Mouse (Mus musculus) heart, embryonic 15.5 days (tissue): ENCODE measurements at regions not wholly inside any gene's neighbourhood (a gene's known extent, or its start where the extent isn't known, plus 50 kb on each side); places are given as distances from the start of the nearest gene placed in this dataset.

Experiments
- ATAC-seq: fragments of 200-750 bp; cut with Nextera tagmentation; replicated peaks from 2 replicates; pipeline ENCODE4 v1.8.0; 2017; ENCODE audit warnings: low read depth, moderate TSS enrichment; ENCODE audit not compliant: insufficient number of reproducible peaks, insufficient read depth, low FRiP score
- H3K27ac ChIP-seq: fragments of 300-500 bp; sonication (generic); 2 replicates; pipeline ENCODE4 v1.5.1; 2015; ENCODE audit warnings: mild to moderate bottlenecking, inconsistent platforms
- H3K27me3 ChIP-seq: fragments of 300-500 bp; sonication (generic); 2 replicates; pipeline ENCODE4 v1.6.1; 2015; ENCODE audit warnings: inconsistent platforms
- H3K36me3 ChIP-seq: fragments of 300-500 bp; sonication (generic); 2 replicates; pipeline ENCODE4 v1.6.1; 2015; ENCODE audit warnings: mild to moderate bottlenecking, inconsistent platforms
- H3K4me1 ChIP-seq: fragments of 300-500 bp; sonication (generic); replicated peaks from 2 replicates; pipeline ENCODE4 v1.6.1; 2015; ENCODE audit warnings: inconsistent platforms
- H3K4me2 ChIP-seq: fragments of 300-500 bp; sonication (generic); 2 replicates; pipeline ENCODE4 v1.6.1; 2015; ENCODE audit warnings: inconsistent platforms, mild to moderate bottlenecking, moderate library complexity
- H3K4me3 ChIP-seq: fragments of 300-500 bp; sonication (generic); 2 replicates; pipeline ENCODE4 v1.5.1; 2015; ENCODE audit warnings: mild to moderate bottlenecking, inconsistent platforms
- H3K9ac ChIP-seq: fragments of 300-500 bp; sonication (generic); 2 replicates; pipeline ENCODE4 v1.6.1; 2015; ENCODE audit warnings: mild to moderate bottlenecking, inconsistent platforms
- H3K9me3 ChIP-seq: fragments of 300-500 bp; sonication (generic); replicated peaks from 2 replicates; pipeline ENCODE4 v1.6.1; 2016; ENCODE audit warnings: inconsistent platforms
- WGBS: fragments of 180-500 bp; shearing (Covaris S2); methylation state at CpG from one replicate; pipeline ENCODE4 v1.1.7; 2015; ENCODE audit warnings: mixed read lengths; 5-methylcytosine and 5-hydroxymethylcytosine counted together

DNA sequence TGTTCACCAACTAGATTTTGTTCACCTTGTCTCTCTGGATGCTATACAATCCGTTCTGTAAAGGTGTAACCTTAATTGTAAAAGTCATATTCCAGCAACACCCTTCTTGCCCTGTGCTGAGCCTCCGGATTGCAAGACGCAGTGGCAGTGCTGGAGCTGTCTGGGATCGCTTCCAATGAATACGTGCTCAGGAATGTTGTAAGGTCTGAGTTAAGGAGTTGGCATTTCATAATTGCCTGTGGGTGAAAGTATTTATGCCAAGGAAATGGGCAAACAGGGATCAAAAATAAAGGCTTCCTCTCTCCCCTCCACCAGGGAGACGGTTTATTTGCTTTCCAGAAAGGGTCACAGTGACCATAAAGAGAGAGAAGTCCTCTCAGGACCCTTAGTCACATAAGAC lies 93.3 kb downstream of the Apob start:
- H3K9me3 ChIP-seq, result no peaks in the 10 kb centered on the region
- ATAC-seq, result no peak
- H3K27ac ChIP-seq, result no peak overlapping the region
- no peaks in the 10 kb centered on the region for H3K27me3 ChIP-seq
- no peak overlapping the region for H3K9ac ChIP-seq
- no peaks in the 10 kb centered on the region for H3K36me3 ChIP-seq
- H3K4me2 ChIP-seq, result no peak overlapping the region
- WGBS, result 54% methylated on average over 6 of the region's 6 CpGs
- H3K4me3 ChIP-seq, result no peak overlapping the region
- H3K4me1 ChIP-seq, result no peaks in the 10 kb centered on the region

DNA sequence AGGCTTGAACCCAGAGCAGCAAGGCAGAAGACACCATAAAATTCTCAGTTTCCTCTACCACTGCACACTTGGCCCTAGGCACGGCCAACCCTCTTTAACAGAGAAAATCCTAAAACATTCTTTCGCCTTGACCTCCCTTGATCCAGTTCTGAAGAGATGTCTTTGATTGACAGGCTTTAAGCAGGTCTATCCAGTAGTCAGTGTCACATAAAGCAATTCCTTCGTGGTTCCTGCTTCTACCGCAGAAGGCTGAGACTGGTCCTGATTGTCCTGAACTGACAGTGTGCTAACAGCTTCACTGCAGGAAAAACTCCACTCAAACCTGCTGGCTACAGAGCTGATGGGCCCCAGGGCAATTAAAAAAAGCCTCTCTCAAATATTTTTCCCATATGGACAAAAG lies 93.8 kb downstream of the Apob start:
- no peak for ATAC-seq
- WGBS, result 72% methylated on average over 4 of the region's 4 CpGs
- Histone ChIP-seq H3K27me3 (no peaks in the 10 kb centered on the region), H3K27ac (no peak overlapping the region), H3K4me2 (no peak overlapping the region), H3K9me3 (no peaks in the 10 kb centered on the region), H3K4me3 (no peak overlapping the region), H3K36me3 (no peaks in the 10 kb centered on the region), H3K9ac (no peak overlapping the region), H3K4me1 (no peaks in the 10 kb centered on the region)

DNA sequence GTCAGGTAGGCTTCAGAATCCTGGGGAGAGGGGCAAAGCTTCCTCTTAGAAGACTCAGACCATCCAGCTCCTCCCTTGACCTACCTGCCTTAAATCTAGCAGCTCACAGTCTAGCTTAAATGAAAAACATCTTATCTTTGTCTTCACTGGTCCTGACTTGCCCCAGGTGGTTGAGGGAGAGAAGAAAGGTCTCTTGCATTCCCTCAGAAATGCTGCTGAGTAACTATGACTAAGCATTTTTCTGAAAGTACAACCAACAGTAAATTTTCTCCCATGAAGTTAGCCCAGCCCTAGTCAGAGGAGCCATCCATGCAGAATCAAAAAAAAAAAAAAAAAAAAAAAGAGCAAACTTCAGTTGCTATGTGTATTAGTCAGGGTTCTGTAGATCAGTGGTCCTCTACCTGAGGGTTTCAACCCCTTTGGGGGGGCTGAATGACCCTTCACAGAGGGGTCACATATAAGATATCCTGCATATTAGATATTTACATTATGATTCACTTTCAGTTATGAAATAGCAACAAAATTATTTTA lies 98.6 kb downstream of the Apob start:
- ATAC-seq, result no peak
- H3K36me3 ChIP-seq, result no peaks in the 10 kb centered on the region
- no peak overlapping the region for H3K4me3 ChIP-seq

DNA sequence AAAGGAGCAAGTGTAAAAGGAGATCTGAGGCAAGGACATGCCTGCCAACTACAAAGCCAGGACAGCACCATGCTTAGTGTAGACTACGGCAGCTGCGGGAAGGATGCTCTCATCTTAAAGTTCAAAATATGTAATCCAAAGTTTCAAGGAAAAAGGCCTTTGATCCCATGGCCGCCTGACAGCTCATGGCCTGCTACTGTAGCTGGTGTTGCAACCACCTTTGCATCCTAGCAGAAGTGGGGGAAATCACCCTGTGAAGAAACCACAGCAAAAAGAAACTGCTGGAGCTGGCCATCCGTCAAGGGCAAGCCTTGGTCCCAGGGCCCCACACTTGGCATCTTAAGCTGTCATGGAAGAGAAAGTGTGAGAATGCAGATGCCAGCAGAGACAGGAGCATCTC lies 99.9 kb downstream of the Apob start:
- no peak for ATAC-seq
- Histone ChIP-seq H3K9ac (no peak overlapping the region), H3K4me3 (no peak overlapping the region), H3K27ac (no peak overlapping the region), H3K4me1 (no peaks in the 10 kb centered on the region; the same call in 1 of the 2 replicates), H3K36me3 (no peaks in the 10 kb centered on the region), H3K9me3 (no peaks in the 10 kb centered on the region), H3K4me2 (no peak overlapping the region), H3K27me3 (no peaks in the 10 kb centered on the region)
- 68% methylated on average over 4 of the region's 4 CpGs for WGBS

More for the DNA sequence above, 98.6 kb downstream of the Apob start:
- no peak overlapping the region for H3K27ac ChIP-seq
- H3K27me3 ChIP-seq, result no peaks in the 10 kb centered on the region
- no peaks in the 10 kb centered on the region; the same call in 1 of the 2 replicates for H3K4me1 ChIP-seq
- no peak overlapping the region for H3K4me2 ChIP-seq
- H3K9ac ChIP-seq, result no peak overlapping the region
- H3K9me3 ChIP-seq, result no peaks in the 10 kb centered on the region

DNA sequence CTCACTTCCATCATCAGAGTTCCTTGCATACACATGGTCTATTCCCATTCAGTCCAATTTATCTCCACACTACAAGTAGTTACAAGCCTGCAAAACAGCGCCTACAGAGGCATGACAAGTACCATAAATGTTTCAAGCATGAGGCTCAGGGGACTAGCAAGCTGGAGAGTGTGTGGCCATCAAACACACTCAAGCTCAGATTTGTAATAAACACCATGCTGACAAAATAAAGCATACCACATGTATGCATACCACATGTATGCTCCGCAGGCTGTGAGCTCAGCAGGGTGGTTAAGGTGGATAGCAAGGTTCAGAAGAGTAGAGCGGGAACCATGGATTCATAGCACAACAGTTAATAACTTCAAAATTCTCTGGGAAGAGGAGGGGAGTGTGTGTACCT lies 100.6 kb downstream of the Apob start:
- Histone ChIP-seq H3K27ac (no peak overlapping the region), H3K9me3 (no peaks in the 10 kb centered on the region), H3K4me1 (no peaks in the 10 kb centered on the region; the same call in 1 of the 2 replicates), H3K9ac (no peak overlapping the region), H3K27me3 (no peaks in the 10 kb centered on the region), H3K4me2 (no peak overlapping the region), H3K4me3 (no peak overlapping the region), H3K36me3 (no peaks in the 10 kb centered on the region)
- WGBS, result 81% methylated on average over 3 of the region's 3 CpGs
- ATAC-seq, result no peak

DNA sequence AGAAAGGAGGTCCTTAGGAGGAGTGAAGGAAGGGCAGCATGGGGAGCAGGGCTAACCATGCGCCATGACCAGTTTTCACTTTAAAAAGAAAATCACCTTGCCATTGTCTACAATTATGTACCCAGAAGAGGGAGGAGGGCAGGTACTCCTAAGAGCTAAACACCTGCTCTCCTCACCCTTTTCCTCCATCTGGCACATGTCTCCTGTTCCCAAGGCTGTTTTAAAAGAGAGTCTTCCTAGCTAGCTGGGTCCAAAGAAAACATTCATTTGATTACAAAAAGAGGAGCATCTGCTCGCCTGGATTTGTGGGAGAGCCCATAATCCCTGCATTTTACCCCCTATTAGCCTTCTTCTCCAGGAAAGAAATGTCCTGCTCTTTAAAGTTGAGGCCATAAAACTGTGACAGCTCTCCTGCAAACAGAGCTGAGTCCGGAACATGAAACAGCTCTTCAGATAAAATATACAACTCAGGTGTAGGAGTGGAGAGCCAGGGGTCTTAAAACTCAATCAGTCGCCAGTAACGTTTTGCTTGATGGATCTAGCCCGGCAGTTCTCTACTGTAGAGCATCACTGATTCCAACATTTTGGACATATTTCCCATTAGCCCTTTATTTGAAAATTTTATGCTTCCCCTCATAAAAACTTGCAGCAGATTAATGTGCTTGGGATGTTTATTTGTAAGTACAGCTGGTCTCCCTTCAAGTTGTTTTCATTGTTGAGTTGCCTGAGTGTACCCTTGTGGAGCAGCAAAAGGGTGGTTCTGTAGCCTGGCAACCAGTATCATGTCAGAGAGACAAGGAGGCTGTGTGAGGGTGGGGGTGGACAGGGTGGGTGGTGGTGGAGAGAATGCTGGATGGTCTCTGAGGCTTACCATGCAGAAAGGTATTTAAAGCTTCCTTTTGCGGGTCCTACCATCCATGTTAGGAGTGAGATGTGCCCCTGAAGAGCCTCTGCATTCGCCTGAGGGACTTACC lies 105.5 kb downstream of the Apob start:
- no peak overlapping the region for H3K27ac ChIP-seq
- H3K9me3 ChIP-seq, result no peaks in the 10 kb centered on the region
- 66% methylated on average over 8 of the region's 8 CpGs for WGBS

DNA sequence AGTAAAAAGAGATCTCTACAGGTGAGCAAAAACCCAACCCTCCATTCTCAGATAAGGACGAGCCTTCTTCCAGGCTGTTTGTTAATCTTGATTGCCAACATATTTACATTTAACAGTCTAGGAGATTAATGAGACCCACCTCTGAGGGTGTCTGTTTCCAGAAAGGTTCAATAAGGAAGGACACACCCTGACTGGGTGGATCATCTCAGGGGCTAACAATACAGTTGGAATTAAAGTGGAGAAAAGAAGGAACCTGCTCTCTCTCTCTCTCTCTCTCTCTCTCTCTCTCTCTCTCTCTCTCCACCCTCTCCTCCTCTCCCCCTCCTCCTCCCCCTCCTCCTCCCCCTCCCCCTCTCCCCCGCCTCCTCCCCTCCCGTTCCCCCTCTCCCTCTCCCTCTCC lies 110.5 kb downstream of the Apob start:
- no peaks in the 10 kb centered on the region for H3K27me3 ChIP-seq
- WGBS, result 52% methylated on average over 1 of the region's 3 CpGs
- H3K4me3 ChIP-seq, result no peak overlapping the region
- H3K4me2 ChIP-seq, result no peak overlapping the region
- no peaks in the 10 kb centered on the region for H3K9me3 ChIP-seq
- H3K4me1 ChIP-seq, result 0 out of 2 replicates have a peak, but pooled peaks cover 3% of the 10 kb centered on the region
- no peaks in the 10 kb centered on the region for H3K36me3 ChIP-seq
- H3K27ac ChIP-seq, result no peak overlapping the region
- ATAC-seq, result no peak
- H3K9ac ChIP-seq, result no peak overlapping the region

More for the DNA sequence above, 105.5 kb downstream of the Apob start:
- no peaks in the 10 kb centered on the region for H3K4me1 ChIP-seq
- H3K27me3 ChIP-seq, result no peaks in the 10 kb centered on the region
- no peak overlapping the region for H3K4me2 ChIP-seq
- H3K36me3 ChIP-seq, result no peaks in the 10 kb centered on the region
- no peak overlapping the region for H3K9ac ChIP-seq
- no peak overlapping the region for H3K4me3 ChIP-seq
- no peak for ATAC-seq

DNA sequence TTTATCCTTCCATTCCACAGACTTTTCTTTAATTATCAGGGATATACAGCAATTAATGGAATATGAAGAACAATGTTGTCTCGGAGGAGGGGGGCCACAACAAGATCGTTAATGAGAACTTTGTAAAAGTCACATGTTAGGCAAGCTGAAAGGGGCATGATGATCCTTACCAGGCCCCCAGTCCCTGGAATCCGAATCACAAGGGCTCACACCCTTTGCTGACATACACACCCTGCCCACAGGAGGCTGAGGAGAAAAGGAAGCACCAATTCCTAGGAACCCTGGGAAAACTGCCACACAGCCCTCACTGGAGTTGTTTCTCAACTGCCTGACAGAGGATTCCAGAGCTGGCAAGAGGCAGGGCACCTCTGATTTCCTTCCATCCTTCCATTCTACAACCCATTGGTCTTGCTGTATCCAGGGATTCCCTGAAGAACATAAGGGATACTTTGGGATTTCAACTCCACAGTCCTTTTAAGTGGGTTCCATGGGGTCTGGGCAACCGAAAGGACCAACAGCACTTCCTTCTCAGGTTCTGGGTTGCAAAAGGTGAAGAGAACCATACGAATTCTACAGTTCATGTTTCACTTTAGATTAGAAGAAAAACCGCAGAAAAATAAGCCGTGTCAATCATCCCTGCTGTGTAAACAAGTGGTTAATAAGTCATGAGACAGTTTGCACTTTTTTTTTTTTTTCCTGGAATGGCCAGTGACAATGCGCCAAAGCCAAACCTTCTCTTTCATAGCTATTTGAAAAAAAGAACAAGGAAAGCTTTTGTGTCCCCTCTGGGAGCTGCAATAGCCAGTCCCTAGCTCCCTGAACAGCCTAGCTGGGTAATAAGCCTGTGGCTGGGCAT lies 112.2 kb downstream of the Apob start:
- Histone ChIP-seq H3K4me3 (no peak overlapping the region), H3K27ac (no peak overlapping the region), H3K9me3 (no peaks in the 10 kb centered on the region), H3K27me3 (no peaks in the 10 kb centered on the region), H3K4me1 (0 out of 2 replicates have a peak, but pooled peaks cover 3% of the 10 kb centered on the region), H3K9ac (no peak overlapping the region), H3K4me2 (no peak overlapping the region), H3K36me3 (no peaks in the 10 kb centered on the region)
- WGBS, result 68% methylated on average over 8 of the region's 8 CpGs
- no peak for ATAC-seq

DNA sequence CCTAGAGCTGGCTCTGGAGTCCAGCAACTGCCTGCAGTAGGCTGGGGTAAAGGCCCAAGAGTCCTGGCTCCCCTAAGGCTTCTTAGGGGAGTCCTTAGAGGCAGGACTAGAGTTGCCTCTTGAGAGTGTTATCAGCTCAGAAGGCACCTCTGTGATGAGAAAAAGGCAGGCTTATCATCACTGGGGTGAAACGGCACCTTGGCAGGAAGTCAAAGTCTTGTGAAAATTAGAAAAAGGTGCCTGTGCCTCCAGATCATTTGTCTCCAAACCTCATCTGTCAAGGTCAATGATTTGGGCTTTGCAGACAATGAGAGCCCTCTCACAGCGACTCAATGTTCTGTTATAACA lies 112.8 kb downstream of the Apob start:
- no peak overlapping the region for H3K4me3 ChIP-seq
- H3K4me1 ChIP-seq, result 0 out of 2 replicates have a peak, but pooled peaks cover 3% of the 10 kb centered on the region
- no peak overlapping the region for H3K27ac ChIP-seq
- H3K27me3 ChIP-seq, result no peaks in the 10 kb centered on the region
- H3K36me3 ChIP-seq, result no peaks in the 10 kb centered on the region
- 40% methylated on average over 2 of the region's 2 CpGs for WGBS
- H3K9ac ChIP-seq, result no peak overlapping the region
- no peak for ATAC-seq
- no peak overlapping the region for H3K4me2 ChIP-seq
- no peaks in the 10 kb centered on the region for H3K9me3 ChIP-seq

DNA sequence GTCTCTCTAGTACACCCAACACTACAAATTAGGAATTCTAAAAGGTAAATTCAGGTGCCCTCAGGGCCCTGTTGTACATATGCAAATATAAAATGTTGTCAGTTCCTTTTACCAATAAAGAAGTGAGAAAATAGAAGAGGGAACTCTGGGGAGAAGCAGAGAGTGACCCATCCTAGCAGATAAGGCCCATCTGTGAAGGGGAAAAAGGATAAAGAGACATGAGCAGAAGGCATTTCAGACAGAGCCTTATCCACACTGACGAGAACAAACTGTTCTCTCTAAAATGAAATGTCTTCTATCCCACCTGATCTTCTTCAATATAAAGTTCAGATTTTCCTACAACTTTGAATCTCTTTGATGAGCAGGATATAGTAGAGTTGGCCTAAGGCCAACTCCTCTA lies 114.5 kb upstream of the Ldah start:
- no peak for ATAC-seq
- H3K9ac ChIP-seq, result no peak overlapping the region
- no peaks in the 10 kb centered on the region for H3K27me3 ChIP-seq
- 63% methylated on average over 1 of the region's 1 CpGs for WGBS
- no peak overlapping the region for H3K4me3 ChIP-seq
- H3K4me2 ChIP-seq, result no peak overlapping the region
- H3K36me3 ChIP-seq, result no peaks in the 10 kb centered on the region
- H3K4me1 ChIP-seq, result 0 out of 2 replicates have a peak, but pooled peaks cover 3% of the 10 kb centered on the region
- H3K27ac ChIP-seq, result no peak overlapping the region
- no peaks in the 10 kb centered on the region for H3K9me3 ChIP-seq

DNA sequence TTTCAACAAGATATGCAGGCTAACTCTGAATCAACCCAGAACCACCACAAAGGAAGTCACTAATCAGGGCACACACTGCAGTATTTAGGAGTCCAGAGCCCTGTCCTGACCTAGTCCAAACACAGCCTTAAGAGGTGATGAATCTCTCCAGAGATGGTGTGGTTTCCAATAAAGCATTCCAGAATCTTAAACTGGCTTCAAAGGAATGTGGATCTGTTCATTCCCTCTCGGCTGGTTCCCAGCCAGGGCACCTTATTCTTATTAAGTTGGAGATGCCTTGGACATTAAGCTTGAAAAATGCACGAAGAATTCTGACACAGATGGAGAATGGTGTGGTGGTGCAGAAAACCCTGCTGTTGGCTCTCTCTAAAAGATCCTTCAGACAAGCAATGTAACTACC lies 112.0 kb upstream of the Ldah start:
- H3K4me2 ChIP-seq, result no peak overlapping the region
- 48% methylated on average over 2 of the region's 2 CpGs for WGBS
- no peak overlapping the region for H3K27ac ChIP-seq
- H3K36me3 ChIP-seq, result no peaks in the 10 kb centered on the region
- H3K9me3 ChIP-seq, result no peaks in the 10 kb centered on the region
- no peaks in the 10 kb centered on the region for H3K4me1 ChIP-seq
- no peaks in the 10 kb centered on the region for H3K27me3 ChIP-seq
- no peak for ATAC-seq
- H3K9ac ChIP-seq, result no peak overlapping the region
- H3K4me3 ChIP-seq, result no peak overlapping the region
